Mouse (Mus musculus): ENCODE results near the gene Ccdc183. TPM values are rescaled to one million over a fixed set of nuclear protein-coding genes. Genes with fewer than 3 reads are reported as not detected.

Ccdc183 gene
- polyA plus RNA-seq, 1 experiment from 2014 or later = 0.14 TPM

- no peak overlapping the region for H3K4me2 ChIP-seq
- no peak overlapping the region for H3K9ac ChIP-seq
- WGBS = 37% methylated on average over 1 of the region's 1 CpGs
- H3K36me3 ChIP-seq = no peaks in the 10 kb centered on the region
- no peaks in the 10 kb centered on the region for H3K27me3 ChIP-seq
- no peaks in the 10 kb centered on the region for H3K4me1 ChIP-seq
- no peak for ATAC-seq (ENCODE audit: insufficient number of reproducible peaks, low FRiP score, low TSS enrichment, low read depth)
- H3K4me3 ChIP-seq = no peak overlapping the region
- no peak overlapping the region for H3K27ac ChIP-seq
- no peaks in the 10 kb centered on the region for H3K9me3 ChIP-seq
Measured at GRCm38 (mm10) chr2:25634046-25634445, 16.6 kb upstream of the Ccdc183 start.

- no peaks in the 10 kb centered on the region for H3K4me1 ChIP-seq
- H3K9me3 ChIP-seq = no peaks in the 10 kb centered on the region
- ATAC-seq (ENCODE audit: insufficient number of reproducible peaks, low FRiP score, low TSS enrichment, low read depth) = no peak
- H3K36me3 ChIP-seq = no peaks in the 10 kb centered on the region
- H3K9ac ChIP-seq = no peak overlapping the region
- no peaks in the 10 kb centered on the region for H3K27me3 ChIP-seq
- H3K27ac ChIP-seq = no peak overlapping the region
- WGBS = 84% methylated on average over 3 of the region's 3 CpGs
- H3K4me2 ChIP-seq = no peak overlapping the region
- H3K4me3 ChIP-seq = no peak overlapping the region
Measured at GRCm38 (mm10) chr2:25633616-25634015, 16.1 kb upstream of the Ccdc183 start.

DNA sequence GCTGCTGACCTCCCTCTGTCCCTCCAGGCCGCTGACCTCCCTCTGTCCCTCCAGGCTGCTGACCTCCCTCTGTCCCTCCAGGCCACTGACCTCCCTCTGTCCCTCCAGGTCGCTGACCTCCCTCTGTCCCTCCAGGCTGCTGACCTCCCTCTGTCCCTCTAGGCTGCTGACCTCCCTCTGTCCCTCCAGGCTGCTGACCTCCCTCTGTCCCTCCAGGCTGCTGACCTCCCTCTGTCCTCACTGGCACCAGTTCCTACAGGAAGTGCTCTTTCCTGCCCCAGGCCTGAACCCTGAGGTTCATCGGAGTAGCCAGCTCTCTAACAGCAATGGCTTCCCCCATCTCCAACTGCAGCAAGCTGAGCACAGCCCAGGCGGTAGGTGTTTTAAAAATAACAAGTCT, 11.3 kb upstream of the Ccdc183 start:
- H3K4me2 ChIP-seq = no peak overlapping the region
- no peaks in the 10 kb centered on the region for H3K36me3 ChIP-seq
- WGBS = 47% methylated on average over 4 of the region's 4 CpGs
- no peaks in the 10 kb centered on the region for H3K4me1 ChIP-seq
- H3K4me3 ChIP-seq = no peak overlapping the region
- no peaks in the 10 kb centered on the region for H3K9me3 ChIP-seq
- H3K27ac ChIP-seq = no peak overlapping the region
- ATAC-seq (ENCODE audit: insufficient number of reproducible peaks, low FRiP score, low TSS enrichment, low read depth) = no peak
- H3K9ac ChIP-seq = no peak overlapping the region
- H3K27me3 ChIP-seq = no peaks in the 10 kb centered on the region

- H3K4me2 ChIP-seq = no peak within 1 kb of the TSS
- H3K9ac ChIP-seq = no peak within 1 kb of the TSS
- no peaks in the 10 kb centered on the region for H3K9me3 ChIP-seq
- H3K27ac ChIP-seq = no peak within 1 kb of the TSS
- WGBS = 66% methylated on average over 6 of the region's 6 CpGs
- ATAC-seq (ENCODE audit: insufficient number of reproducible peaks, low FRiP score, low TSS enrichment, low read depth) = no peak
- H3K4me1 ChIP-seq = no peaks in the 10 kb centered on the region
- no peaks in the 10 kb centered on the region for H3K36me3 ChIP-seq
- H3K4me3 ChIP-seq = no peak within 1 kb of the TSS
- H3K27me3 ChIP-seq = no peaks in the 10 kb centered on the region
Measured at GRCm38 (mm10) chr2:25627811-25628210, 10.3 kb upstream of the Ccdc183 start, which contains the start of gene Fcna. TSS of gene Fcna (minus strand) at chr2:25628030.

- Histone ChIP-seq H3K9me3 (no peaks in the 10 kb centered on the region), H3K36me3 (no peaks in the 10 kb centered on the region), H3K27me3 (no peaks in the 10 kb centered on the region), H3K9ac (no peak overlapping the region), H3K4me3 (no peak overlapping the region), H3K27ac (no peak overlapping the region), H3K4me2 (no peak overlapping the region), H3K4me1 (peaks cover 8% of the 10 kb centered on the region)
- WGBS = 59% methylated on average over 5 of the region's 5 CpGs
- no peak for ATAC-seq (ENCODE audit: insufficient number of reproducible peaks, low FRiP score, low TSS enrichment, low read depth)
Measured at GRCm38 (mm10) chr2:25625986-25626385, 8.5 kb upstream of the Ccdc183 start.

- Histone ChIP-seq H3K4me3 (peak within 1 kb of the TSS; percentile 53), H3K4me1 (peaks cover 20% of the 10 kb centered on the region), H3K27ac (peak within 1 kb of the TSS; percentile 85), H3K36me3 (no peaks in the 10 kb centered on the region), H3K27me3 (peaks cover 26% of the 10 kb centered on the region), H3K9me3 (no peaks in the 10 kb centered on the region), H3K4me2 (peak within 1 kb of the TSS; percentile 82), H3K9ac (peak within 1 kb of the TSS; percentile 45; the same call in 1 of the 2 replicates)
- peak; percentile 84 for ATAC-seq (ENCODE audit: insufficient number of reproducible peaks, low FRiP score, low TSS enrichment, low read depth)
- whole genome bisulfite sequencing = 4% methylated on average over 34 of the region's 34 CpGs
Measured at GRCm38 (mm10) chr2:25621229-25622200, 4.0 kb upstream of the Ccdc183 start, which contains the start of gene Tmem141. TSS of gene Tmem141 (minus strand) at chr2:25622005.

DNA sequence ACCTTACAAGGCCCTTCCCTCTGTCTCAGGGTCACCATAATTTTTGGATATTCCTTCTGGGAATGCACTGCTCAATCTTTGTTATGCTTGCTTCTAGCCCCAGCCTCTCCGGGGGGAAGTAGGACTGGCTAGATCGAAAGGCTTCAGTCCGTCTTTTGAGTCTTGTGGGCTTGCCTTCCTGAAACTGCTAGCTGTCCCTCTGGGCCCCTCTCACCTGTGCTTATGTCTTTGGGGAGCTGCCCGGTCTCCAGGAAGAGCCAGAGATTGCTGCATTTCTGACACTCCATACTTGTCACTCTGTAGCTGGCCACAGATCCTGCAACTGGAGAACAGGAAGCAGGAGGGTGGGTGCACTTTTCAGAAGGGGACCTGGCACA, 3.4 kb upstream of the Ccdc183 start:
- ATAC-seq (ENCODE audit: insufficient number of reproducible peaks, low FRiP score, low TSS enrichment, low read depth) = no peak
- Histone ChIP-seq H3K4me2 (peak overlapping the region; percentile 82), H3K9ac (peak overlapping the region; percentile 14; the same call in 1 of the 2 replicates)

DNA sequence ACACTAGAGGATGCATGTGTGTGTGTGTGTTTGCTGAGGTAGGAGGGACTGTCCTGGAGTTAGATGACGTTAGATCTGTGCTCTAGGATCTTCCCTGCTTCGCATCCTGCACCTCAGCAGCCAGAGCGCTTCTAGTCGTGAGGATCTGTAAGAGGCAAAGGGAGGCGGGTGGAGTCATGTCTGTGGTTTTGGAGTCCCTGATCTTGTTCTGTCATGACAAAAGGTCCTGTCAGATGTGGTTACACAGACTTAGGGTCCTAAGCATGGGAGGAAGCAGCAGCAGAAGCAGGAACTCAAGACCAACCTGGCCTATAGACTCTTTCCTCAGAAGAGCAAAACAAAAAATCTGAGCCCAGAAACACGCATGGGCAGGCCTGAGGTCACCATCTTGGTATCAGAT, 2.9 kb upstream of the Ccdc183 start:
- Histone ChIP-seq H3K4me3 (no peak overlapping the region), H3K9ac (no peak overlapping the region), H3K27ac (no peak overlapping the region), H3K4me1 (peaks cover 29% of the 10 kb centered on the region), H3K36me3 (no peaks in the 10 kb centered on the region), H3K4me2 (no peak overlapping the region), H3K27me3 (peaks cover 38% of the 10 kb centered on the region), H3K9me3 (no peaks in the 10 kb centered on the region)
- WGBS = 67% methylated on average over 6 of the region's 6 CpGs
- ATAC-seq (ENCODE audit: insufficient number of reproducible peaks, low FRiP score, low TSS enrichment, low read depth) = no peak

More for the DNA sequence above, 3.4 kb upstream of the Ccdc183 start:
- peak overlapping the region; percentile 85; the same call in 1 of the 2 replicates for H3K27ac ChIP-seq
- H3K27me3 ChIP-seq = peaks cover 33% of the 10 kb centered on the region
- peak overlapping the region; percentile 53; the same call in 1 of the 2 replicates for H3K4me3 ChIP-seq
- 75% methylated on average over 4 of the region's 4 CpGs for WGBS
- H3K4me1 ChIP-seq = peaks cover 27% of the 10 kb centered on the region
- no peaks in the 10 kb centered on the region for H3K9me3 ChIP-seq
- no peaks in the 10 kb centered on the region for H3K36me3 ChIP-seq

DNA sequence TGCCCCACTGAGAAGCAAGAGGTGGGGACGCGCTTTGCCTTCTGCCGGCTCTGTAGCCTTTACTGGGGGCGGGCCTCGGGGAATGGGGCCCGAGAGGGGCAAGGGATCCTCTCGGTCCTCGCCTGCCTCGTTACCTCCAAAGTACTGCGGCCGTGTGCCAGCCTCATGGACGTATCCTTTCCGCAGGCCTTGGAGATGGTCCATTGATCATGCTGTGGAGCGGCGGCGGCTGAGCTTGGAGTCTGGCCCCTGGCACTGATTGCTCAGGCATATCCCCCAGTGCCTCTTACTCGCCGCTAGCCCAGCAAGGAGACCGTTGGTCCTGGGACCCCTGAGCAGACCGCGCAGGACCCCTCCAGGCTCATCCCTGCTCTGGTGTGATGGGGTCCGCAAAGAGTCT, 1.1 kb downstream of the Ccdc183 start:
- peak overlapping the region; percentile 37 for H3K4me2 ChIP-seq
- 19% methylated on average over 22 of the region's 22 CpGs for WGBS
- peaks cover 58% of the 10 kb centered on the region for H3K27me3 ChIP-seq
- no peaks in the 10 kb centered on the region for H3K9me3 ChIP-seq
- H3K4me3 ChIP-seq = peak overlapping the region; percentile 24
- no peaks in the 10 kb centered on the region for H3K36me3 ChIP-seq
- H3K9ac ChIP-seq = 0 out of 2 replicates have a peak overlapping the region, but pooled peaks have one; percentile 1
- H3K4me1 ChIP-seq = peaks cover 24% of the 10 kb centered on the region
- ATAC-seq (ENCODE audit: insufficient number of reproducible peaks, low FRiP score, low TSS enrichment, low read depth) = no peak; the same call in 1 of the 2 replicates
- H3K27ac ChIP-seq = no peak overlapping the region

- Histone ChIP-seq H3K27ac (peak overlapping the region; percentile 97), H3K36me3 (peaks cover 7% of the 10 kb centered on the region; the same call in 1 of the 2 replicates), H3K9ac (peak overlapping the region; percentile 98), H3K4me2 (peak overlapping the region; percentile 61), H3K4me3 (peak overlapping the region; percentile 95), H3K4me1 (peaks cover 18% of the 10 kb centered on the region), H3K27me3 (peaks cover 4% of the 10 kb centered on the region; the same call in 1 of the 2 replicates), H3K9me3 (no peaks in the 10 kb centered on the region)
- ATAC-seq (ENCODE audit: insufficient number of reproducible peaks, low FRiP score, low TSS enrichment, low read depth) = peak; percentile 7; the same call in 1 of the 2 replicates
- WGBS = 58% methylated on average over 10 of the region's 10 CpGs
Measured at GRCm38 (mm10) chr2:25608671-25609070, 8.8 kb downstream of the Ccdc183 start.

GRCm38 (mm10) chr2:25607761-25608622, 9.5 kb downstream of the Ccdc183 start, which contains the start of gene Rabl6:
TSS of gene Rabl6 (minus strand) at chr2:25608521.
- H3K27me3 ChIP-seq = no peaks in the 10 kb centered on the region
- peaks cover 18% of the 10 kb centered on the region for H3K4me1 ChIP-seq
- H3K9me3 ChIP-seq = no peaks in the 10 kb centered on the region
- H3K36me3 ChIP-seq = peaks cover 7% of the 10 kb centered on the region; the same call in 1 of the 2 replicates
- H3K4me2 ChIP-seq = peak within 1 kb of the TSS; percentile 61
- peak within 1 kb of the TSS; percentile 95 for H3K4me3 ChIP-seq
- peak; percentile 85 for ATAC-seq (ENCODE audit: insufficient number of reproducible peaks, low FRiP score, low TSS enrichment, low read depth)
- peak within 1 kb of the TSS; percentile 97 for H3K27ac ChIP-seq
- under 1% methylated on average over 80 of the region's 80 CpGs for WGBS
- peak within 1 kb of the TSS; percentile 98 for H3K9ac ChIP-seq

Measured in limb, embryonic 15.5 days (tissue).